Mouse (Mus musculus) MEL (cell line): ENCODE data around the gene Tmtc2. TPM values are rescaled to one million over a fixed set of nuclear protein-coding genes. Genes with fewer than 3 reads are reported as not detected.

Source experiments
- DNase-seq: peaks from one replicate; pipeline ENCODE4 v3.0.0; 2011; ENCODE audit warnings: low read depth, low spot score
- H3K27ac ChIP-seq: 2 replicates; pipeline ENCODE4 v1.5.1; 2012; ENCODE audit warnings: low read depth, mild to moderate bottlenecking, control low read depth, low read length, moderate library complexity; ENCODE audit not compliant: control insufficient read depth
- H3K27me3 ChIP-seq, 2 experiments: fragments of 150-350 bp in 1 of 2; sonication (generic) in 1 of 2; 2 replicates each; pipeline ENCODE4 v1.6.1; 2012; ENCODE audit warnings: low read length in 2 of 2, mild to moderate bottlenecking in 2 of 2, improper control_type of control experiment in 1 of 2, moderate library complexity in 1 of 2; ENCODE audit not compliant: insufficient read depth in 2 of 2, control insufficient read depth in 1 of 2
- H3K36me3 ChIP-seq, 2 experiments: 2 replicates each; pipeline ENCODE4 v1.6.1; 2012 to 2014; ENCODE audit warnings: low read length in 2 of 2, improper control_type of control experiment in 1 of 2, inconsistent platforms in 1 of 2, mild to moderate bottlenecking in 1 of 2; ENCODE audit not compliant: insufficient read depth in 2 of 2, control insufficient read depth in 1 of 2
- H3K4me1 ChIP-seq, 2 experiments: fragments of 150-350 bp in 1 of 2; sonication (generic) in 1 of 2; 2 replicates each; pipeline ENCODE4 v1.6.1; 2012; ENCODE audit warnings: low read length in 2 of 2, improper control_type of control experiment in 1 of 2, mild to moderate bottlenecking in 1 of 2; ENCODE audit not compliant: insufficient read depth in 2 of 2, control insufficient read depth in 1 of 2
- H3K4me3 ChIP-seq, 2 experiments: fragments of 150-350 bp in 1 of 2; sonication (generic) in 1 of 2; 2 replicates each; pipeline ENCODE4 v1.5.1; 2012; ENCODE audit warnings: low read depth in 2 of 2, low read length in 2 of 2, mild to moderate bottlenecking in 2 of 2, moderate library complexity in 2 of 2, control low read depth in 1 of 2, improper control_type of control experiment in 1 of 2; ENCODE audit not compliant: control insufficient read depth in 1 of 2, insufficient read depth in 1 of 2
- H3K79me2 ChIP-seq: 2 replicates; pipeline ENCODE4 v1.6.1; 2012; ENCODE audit warnings: mild to moderate bottlenecking, low read length, moderate library complexity; ENCODE audit not compliant: control insufficient read depth, poor library complexity, insufficient read depth
- H3K9ac ChIP-seq: 2 replicates; pipeline ENCODE4 v1.6.1; 2012; ENCODE audit warnings: low read depth, mild to moderate bottlenecking, control low read depth, low read length, moderate library complexity; ENCODE audit not compliant: control insufficient read depth, poor library complexity, severe bottlenecking
- H3K9me3 ChIP-seq: fragments of 150-350 bp; sonication (generic); replicated peaks from 2 replicates; pipeline ENCODE4 v1.6.1; 2012; ENCODE audit warnings: mild to moderate bottlenecking, low read length, improper control_type of control experiment, moderate library complexity; ENCODE audit not compliant: insufficient read depth
- BHLHE40 ChIP-seq: IDR thresholded peaks from 2 replicates; pipeline ENCODE4 v1.6.1; 2012; ENCODE audit warnings: low read depth, mild to moderate bottlenecking, inconsistent platforms, low read length, improper control_type of control experiment, borderline replicate concordance
- GABPA ChIP-seq: IDR thresholded peaks from 2 replicates; pipeline ENCODE4 v1.6.1; 2012; ENCODE audit warnings: low read depth, mild to moderate bottlenecking, inconsistent platforms, low read length, improper control_type of control experiment, moderate library complexity
- GATA1 ChIP-seq: IDR thresholded peaks from 2 replicates; pipeline ENCODE4 v1.6.1; 2011; ENCODE audit warnings: low read depth, low read length, improper control_type of control experiment
- HCFC1 ChIP-seq: IDR thresholded peaks from 2 replicates; pipeline ENCODE4 v1.6.1; 2012; ENCODE audit warnings: low read depth, mild to moderate bottlenecking, inconsistent platforms, low read length, improper control_type of control experiment, moderate library complexity
- MAX ChIP-seq: IDR thresholded peaks from 2 replicates; pipeline ENCODE4 v1.6.1; 2011; ENCODE audit warnings: low read length, improper control_type of control experiment
- MEF2A ChIP-seq: IDR thresholded peaks from 2 replicates; pipeline ENCODE4 v1.6.1; 2014; ENCODE audit warnings: low read depth, mild to moderate bottlenecking, inconsistent platforms, low read length, improper control_type of control experiment; ENCODE audit not compliant: poor library complexity, insufficient replicate concordance, severe bottlenecking; ENCODE audit errors: extremely low read depth
- MYB ChIP-seq: IDR thresholded peaks from 2 replicates; pipeline ENCODE4 v1.6.1; 2011; ENCODE audit warnings: mild to moderate bottlenecking, low read depth, low read length, improper control_type of control experiment
- NRF1 ChIP-seq: IDR thresholded peaks from 2 replicates; pipeline ENCODE4 v1.6.1; 2014; ENCODE audit warnings: low read depth, mild to moderate bottlenecking, inconsistent platforms, low read length, improper control_type of control experiment, moderate library complexity; ENCODE audit not compliant: poor library complexity, insufficient read depth, severe bottlenecking
- POLR2AphosphoS2 ChIP-seq: IDR thresholded peaks from 2 replicates; pipeline ENCODE4 v1.6.1; 2011; ENCODE audit warnings: low read length, improper control_type of control experiment
- SMC3 ChIP-seq: IDR thresholded peaks from 2 replicates; pipeline ENCODE4 v1.6.1; 2011; ENCODE audit warnings: low read depth, low read length, improper control_type of control experiment
- USF1 ChIP-seq: IDR thresholded peaks from 2 replicates; pipeline ENCODE4 v1.6.1; 2014; ENCODE audit warnings: low read depth, mild to moderate bottlenecking, inconsistent platforms, low read length, improper control_type of control experiment, moderate library complexity
- ZC3H11A ChIP-seq: IDR thresholded peaks from 2 replicates; pipeline ENCODE4 v1.6.1; 2012; ENCODE audit warnings: low read depth, mild to moderate bottlenecking, inconsistent platforms, low read length, improper control_type of control experiment
- ZKSCAN1 ChIP-seq: IDR thresholded peaks from 2 replicates; pipeline ENCODE4 v1.6.1; 2012; ENCODE audit warnings: low read depth, mild to moderate bottlenecking, inconsistent platforms, low read length, improper control_type of control experiment, moderate library complexity
- polyA plus RNA-seq, 2 experiments: library from polyadenylated mRNA; stranded (reverse) in 1 of 2; unstranded in 1 of 2; fragments of >175 nt in 1 of 2; fragments of >200 nt in 1 of 2; gene quantifications; 2 replicates each; pipeline versions ENCODE4 v1.2.1 to v1.2.4; 2012; ENCODE audit warnings: low replicate concordance in 2 of 2, low read depth in 1 of 2; ENCODE audit not compliant: insufficient read length in 2 of 2, insufficient read depth in 1 of 2, missing spikeins in 1 of 2
- total RNA-seq: library from RNA; depleted of rRNA; stranded (reverse); fragments of 300-350 nt; gene quantifications from 2 replicates; pipeline ENCODE4 v1.2.3, GENCODE M21; 2012

Tmtc2 gene
- total and polyA plus RNA-seq, 3 experiments, result not detected

DNA sequence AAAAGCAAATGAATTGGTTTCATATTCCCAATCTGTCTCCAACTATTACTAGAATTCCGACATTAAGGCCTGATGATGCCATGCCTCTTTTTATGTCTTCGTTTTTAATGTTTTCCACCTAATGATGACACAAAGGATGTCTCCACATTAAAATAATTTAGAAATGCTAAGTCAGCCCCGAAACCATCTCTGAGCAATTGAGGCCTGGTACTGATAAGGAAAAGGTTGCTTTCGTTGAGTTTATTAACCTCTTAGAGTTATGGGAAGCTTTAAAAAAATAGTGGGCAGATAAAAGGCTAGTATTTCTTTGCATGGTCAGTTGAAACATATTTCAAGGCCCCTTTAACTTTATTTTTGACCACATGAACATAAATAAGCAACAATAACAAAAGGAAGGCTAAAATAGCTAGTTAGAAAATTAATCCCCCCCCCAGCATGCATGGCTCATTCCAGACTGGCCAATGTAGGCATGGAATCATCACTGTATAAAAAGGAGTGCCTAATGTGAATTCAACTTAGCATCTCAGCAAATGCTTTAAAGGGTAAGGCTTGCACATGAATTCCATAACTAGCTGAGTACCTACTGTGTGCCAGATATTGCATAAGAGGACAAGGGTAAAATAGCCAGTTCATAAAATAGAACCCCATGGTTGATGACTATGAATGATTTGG, 168.3 kb downstream of the Tmtc2 start:
- no peaks in the 10 kb centered on the region for H3K9me3 ChIP-seq
- no peak for DNase-seq
- TF ChIP-seq POLR2AphosphoS2 (no peak), GATA1 (no peak)
- TF ChIP-seq, all 39 proteins: peak for 0
- no peak overlapping the region for H3K27ac ChIP-seq
- H3K27me3 ChIP-seq, result no peaks in the 10 kb centered on the region
- H3K4me1 ChIP-seq, result no peaks in the 10 kb centered on the region
- no peak overlapping the region for H3K9ac ChIP-seq
- H3K79me2 ChIP-seq, result no peaks in the 10 kb centered on the region
- no peak overlapping the region for H3K4me3 ChIP-seq
- no peaks in the 10 kb centered on the region for H3K36me3 ChIP-seq

DNA sequence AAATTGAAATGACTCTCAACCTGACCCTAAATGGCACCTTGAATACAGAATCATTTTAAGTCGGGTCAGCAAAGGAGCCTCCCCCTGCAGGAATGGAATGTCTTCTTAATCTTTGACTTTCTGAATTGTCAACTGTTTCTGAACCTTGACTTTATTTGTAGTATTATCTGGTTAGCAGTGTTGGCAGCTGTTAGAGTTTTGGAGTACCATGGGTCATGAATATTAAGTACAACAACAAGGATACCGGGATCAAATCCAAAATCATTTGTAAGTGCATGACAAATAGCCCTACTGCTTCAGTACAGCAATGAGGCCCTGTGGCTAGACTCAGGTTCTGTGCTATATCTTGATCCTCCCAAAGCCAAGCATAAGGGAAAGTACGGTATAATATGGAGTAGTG, 170.3 kb downstream of the Tmtc2 start:
- H3K27me3 ChIP-seq, result no peaks in the 10 kb centered on the region
- no peaks in the 10 kb centered on the region for H3K79me2 ChIP-seq
- no peaks in the 10 kb centered on the region for H3K9me3 ChIP-seq
- H3K9ac ChIP-seq, result no peak overlapping the region
- DNase-seq, result no peak
- H3K36me3 ChIP-seq, result no peaks in the 10 kb centered on the region
- H3K4me3 ChIP-seq, result no peak overlapping the region
- no peaks in the 10 kb centered on the region for H3K4me1 ChIP-seq
- TF ChIP-seq POLR2AphosphoS2 (no peak), ZC3H11A (no peak), MAX (no peak)
- no peak overlapping the region for H3K27ac ChIP-seq

DNA sequence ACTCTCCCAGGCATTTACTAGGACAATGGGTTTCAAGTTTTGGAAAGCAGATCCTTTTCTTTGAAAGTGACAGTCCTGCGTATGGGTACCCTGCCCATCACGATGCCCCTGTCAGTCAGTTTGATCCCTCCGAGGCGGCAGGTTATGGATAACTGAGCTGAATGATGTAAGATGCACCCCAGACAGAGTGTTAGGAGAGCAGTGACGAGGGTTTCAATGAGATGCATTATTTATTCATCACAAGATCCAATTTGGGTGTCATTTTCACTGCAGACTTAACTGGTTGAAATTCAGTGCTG, 171.8 kb downstream of the Tmtc2 start:
- H3K9me3 ChIP-seq, result no peaks in the 10 kb centered on the region
- no peak overlapping the region for H3K9ac ChIP-seq

More for the DNA sequence above, 171.8 kb downstream of the Tmtc2 start:
- H3K36me3 ChIP-seq, result no peaks in the 10 kb centered on the region
- no peaks in the 10 kb centered on the region for H3K4me1 ChIP-seq
- no peaks in the 10 kb centered on the region for H3K27me3 ChIP-seq
- TF ChIP-seq GABPA (no peak), MEF2A (no peak), GATA1 (no peak), ZKSCAN1 (no peak), USF1 (no peak), SMC3 (no peak), NRF1 (no peak), HCFC1 (no peak), BHLHE40 (no peak), MYB (no peak)
- no peak for DNase-seq
- no peaks in the 10 kb centered on the region for H3K79me2 ChIP-seq
- no peak overlapping the region for H3K4me3 ChIP-seq
- H3K27ac ChIP-seq, result no peak overlapping the region
